Mouse (Mus musculus) limb, embryonic 10.5 days (tissue): ENCODE results near the gene Fbxo7. TPM values are rescaled to one million over a fixed set of nuclear protein-coding genes. Genes with fewer than 3 reads are reported as not detected.
"Not testable (repeated sequence)": the region's sequence is repeated elsewhere in the genome, so short reads cannot be mapped to it uniquely, and the experiment has no call there.

Source experiments
- DNase-seq: peaks from one replicate; pipeline ENCODE4 v3.0.0-alpha.2; 2017; ENCODE audit warnings: low spot score
- H3K27ac ChIP-seq: fragments of 300-500 bp; sonication (generic); 2 replicates; pipeline ENCODE4 v1.5.1; 2016; ENCODE audit warnings: mild to moderate bottlenecking
- H3K27me3 ChIP-seq: fragments of 300-500 bp; sonication (generic); 2 replicates; pipeline ENCODE4 v1.6.1; 2016; ENCODE audit warnings: low read depth, mild to moderate bottlenecking; ENCODE audit not compliant: poor library complexity, severe bottlenecking
- H3K36me3 ChIP-seq: fragments of 300-500 bp; sonication (generic); 2 replicates; pipeline ENCODE4 v1.6.1; 2016; ENCODE audit warnings: mild to moderate bottlenecking, moderate library complexity
- H3K4me1 ChIP-seq: fragments of 300-500 bp; sonication (generic); 2 replicates; pipeline ENCODE4 v1.6.1; 2016
- H3K4me3 ChIP-seq: fragments of 300-500 bp; sonication (generic); 2 replicates; pipeline ENCODE4 v1.5.1; 2016; ENCODE audit warnings: mild to moderate bottlenecking, moderate library complexity
- H3K9me3 ChIP-seq: fragments of 300-500 bp; sonication (generic); replicated peaks from 2 replicates; pipeline ENCODE4 v1.6.1; 2016; ENCODE audit warnings: mild to moderate bottlenecking
- WGBS: fragments of 180-500 bp; shearing (Covaris S2); methylation state at CpG from one replicate; pipeline ENCODE4 v1.1.7; 2016; 5-methylcytosine and 5-hydroxymethylcytosine counted together
- polyA plus RNA-seq: library from polyadenylated mRNA; unstranded; fragments of >200 nt; fragmentation: Nextera tagmentation; extraction: Ambion mirVana; gene quantifications from 2 replicates; pipeline ENCODE4 v1.2.1, GENCODE M21; 2016

Fbxo7 gene
- polyA plus RNA-seq, 1 experiment from 2014 or later, result 20.1 TPM

- no peaks in the 10 kb centered on the region for H3K9me3 ChIP-seq
- 37% methylated on average over 5 of the region's 5 CpGs for WGBS
- H3K27ac ChIP-seq, result no peak overlapping the region
- no peak overlapping the region for H3K4me3 ChIP-seq
- no peaks in the 10 kb centered on the region for H3K36me3 ChIP-seq
- H3K4me1 ChIP-seq, result peaks cover 13% of the 10 kb centered on the region
- H3K27me3 ChIP-seq, result no peaks in the 10 kb centered on the region
- no peak for DNase-seq
These were observed 3.0 kb upstream of the Fbxo7 start for GRCm38 (mm10) chr10:86018813-86019212.

DNA sequence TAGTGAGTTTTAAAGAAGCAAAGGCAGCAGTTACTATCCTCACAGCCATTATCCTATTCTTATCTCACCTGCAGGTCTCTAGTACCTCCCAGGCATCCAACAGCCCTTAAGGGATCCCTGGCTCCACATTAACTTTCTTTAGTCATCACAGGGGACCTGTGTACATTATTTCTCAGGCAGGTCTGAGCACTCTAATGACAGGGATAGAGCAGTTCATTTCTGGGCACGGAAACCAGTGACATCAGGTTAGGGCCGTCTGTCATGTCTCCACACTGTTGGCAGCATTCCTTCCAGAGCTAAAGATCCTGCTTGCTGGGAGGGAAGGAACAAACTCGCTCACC lies 394 bp upstream of the Fbxo7 start:
- Histone ChIP-seq H3K36me3 (0 out of 2 replicates have a peak, but pooled peaks cover 5% of the 10 kb centered on the region), H3K9me3 (no peaks in the 10 kb centered on the region), H3K27ac (no peak overlapping the region), H3K4me3 (peak overlapping the region; percentile 76), H3K27me3 (no peaks in the 10 kb centered on the region), H3K4me1 (peaks cover 13% of the 10 kb centered on the region)
- DNase-seq, result no peak
- WGBS, result under 1% methylated on average over 3 of the region's 3 CpGs

DNA sequence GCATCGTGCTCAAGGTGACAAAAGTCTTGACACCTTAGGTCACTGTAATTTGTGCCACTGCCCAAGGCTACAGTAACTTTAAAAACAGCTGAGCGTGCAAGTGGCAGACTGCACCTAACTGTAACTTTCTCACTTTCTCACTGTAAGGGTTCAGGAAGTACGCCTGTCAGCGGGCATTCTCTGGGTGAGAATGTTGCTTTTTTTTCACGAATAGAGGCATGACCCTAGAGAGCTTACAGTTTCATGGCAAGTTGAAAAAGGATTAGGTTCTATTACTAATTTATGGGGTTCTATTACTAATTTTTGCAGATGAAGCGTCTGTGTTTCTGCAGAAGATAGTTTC lies 673 bp downstream of the Fbxo7 start:
- Histone ChIP-seq H3K4me1 (peaks cover 13% of the 10 kb centered on the region), H3K36me3 (0 out of 2 replicates have a peak, but pooled peaks cover 5% of the 10 kb centered on the region), H3K27ac (peak overlapping the region; percentile 94), H3K9me3 (no peaks in the 10 kb centered on the region), H3K4me3 (peak overlapping the region; percentile 76), H3K27me3 (no peaks in the 10 kb centered on the region)
- DNase-seq, result no peak
- 7% methylated on average over 6 of the region's 6 CpGs for WGBS

DNA sequence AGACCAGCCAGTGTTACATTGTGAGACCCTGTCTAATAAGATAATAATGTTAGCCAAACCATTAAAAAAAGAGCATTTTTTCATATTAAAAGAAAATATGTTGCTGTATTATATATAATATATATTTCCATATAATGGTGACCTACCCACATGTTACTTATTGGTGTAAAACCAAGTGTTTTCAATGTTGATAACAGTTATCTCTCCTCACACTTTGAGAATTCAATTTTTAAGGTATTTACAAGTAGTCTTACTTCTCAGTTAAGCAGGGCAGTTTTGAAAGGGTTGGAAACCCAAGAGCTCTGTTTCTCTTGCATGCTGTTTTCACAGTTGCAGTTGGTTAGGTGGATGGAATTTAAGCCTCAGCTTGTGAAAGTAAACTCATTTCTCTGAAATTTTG lies 1.4 kb downstream of the Fbxo7 start:
- DNase-seq, result no peak
- H3K27ac ChIP-seq, result no peak overlapping the region
- no peak overlapping the region for H3K4me3 ChIP-seq
- H3K9me3 ChIP-seq, result no peaks in the 10 kb centered on the region
- H3K4me1 ChIP-seq, result peaks cover 13% of the 10 kb centered on the region
- H3K27me3 ChIP-seq, result no peaks in the 10 kb centered on the region
- 0 out of 2 replicates have a peak, but pooled peaks cover 5% of the 10 kb centered on the region for H3K36me3 ChIP-seq

- no peak for DNase-seq
- Histone ChIP-seq H3K4me1 (peaks cover 13% of the 10 kb centered on the region), H3K27me3 (no peaks in the 10 kb centered on the region), H3K4me3 (no peak overlapping the region), H3K36me3 (peaks cover 18% of the 10 kb centered on the region), H3K9me3 (no peaks in the 10 kb centered on the region), H3K27ac (no peak overlapping the region)
- WGBS, result 86% methylated on average over 2 of the region's 2 CpGs
These were observed 4.1 kb downstream of the Fbxo7 start for GRCm38 (mm10) chr10:86025906-86026305.

DNA sequence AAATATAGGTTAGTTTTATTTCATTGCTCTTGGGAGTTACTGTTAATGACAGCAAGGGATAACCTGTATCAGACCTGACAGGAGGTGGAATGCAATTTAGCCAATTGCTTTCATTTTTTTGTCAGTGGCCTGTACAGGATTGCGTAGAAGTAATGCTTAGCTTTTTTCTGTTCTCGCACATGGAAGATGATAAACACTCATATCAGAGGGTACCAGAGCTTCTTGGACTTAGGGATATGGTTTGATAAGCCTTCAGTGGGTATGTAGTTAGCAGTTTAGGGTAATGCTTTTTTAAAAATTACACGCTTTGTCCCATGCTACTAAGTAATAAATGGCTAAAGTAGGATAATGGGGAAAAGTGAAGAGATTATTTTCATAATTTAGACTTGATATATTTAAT lies 4.6 kb downstream of the Fbxo7 start:
- Histone ChIP-seq H3K4me3 (no peak overlapping the region), H3K27me3 (no peaks in the 10 kb centered on the region), H3K9me3 (no peaks in the 10 kb centered on the region), H3K4me1 (peaks cover 12% of the 10 kb centered on the region), H3K27ac (no peak overlapping the region), H3K36me3 (peaks cover 22% of the 10 kb centered on the region)
- WGBS, result 95% methylated on average over 3 of the region's 3 CpGs
- DNase-seq, result no peak

- H3K9me3 ChIP-seq, DNase-seq, H3K4me3 ChIP-seq, H3K27me3 ChIP-seq, H3K27ac ChIP-seq, H3K4me1 ChIP-seq: not testable (repeated sequence)
- WGBS, result 80% methylated on average over 1 of the region's 1 CpGs
- peaks cover 22% of the 10 kb centered on the region for H3K36me3 ChIP-seq
These were observed 5.0 kb downstream of the Fbxo7 start for GRCm38 (mm10) chr10:86026807-86027206.

DNA sequence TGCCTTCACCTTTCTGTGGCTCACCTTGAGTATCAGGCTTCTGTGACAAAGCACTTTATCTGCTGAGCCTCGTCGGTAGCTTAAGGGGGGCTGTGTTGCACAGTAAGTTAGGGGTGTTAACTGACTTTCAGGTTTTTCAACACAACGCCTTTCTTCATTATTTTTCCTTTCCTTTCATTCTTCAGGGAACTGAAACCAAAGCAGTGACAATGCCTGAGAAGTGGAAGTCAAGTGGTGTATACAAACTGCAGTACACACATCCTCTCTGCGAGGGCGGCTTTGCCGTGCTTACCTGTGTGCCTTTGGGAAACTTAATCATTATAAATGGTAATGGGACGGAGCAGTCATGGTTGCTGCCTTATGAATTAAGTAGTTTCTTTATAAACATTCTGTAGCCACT lies 9.0 kb downstream of the Fbxo7 start:
- Histone ChIP-seq H3K9me3 (no peaks in the 10 kb centered on the region), H3K4me1 (peaks cover 11% of the 10 kb centered on the region), H3K4me3 (no peak overlapping the region), H3K27me3 (no peaks in the 10 kb centered on the region), H3K36me3 (peaks cover 23% of the 10 kb centered on the region), H3K27ac (no peak overlapping the region)
- WGBS, result 93% methylated on average over 7 of the region's 7 CpGs
- DNase-seq, result no peak

DNA sequence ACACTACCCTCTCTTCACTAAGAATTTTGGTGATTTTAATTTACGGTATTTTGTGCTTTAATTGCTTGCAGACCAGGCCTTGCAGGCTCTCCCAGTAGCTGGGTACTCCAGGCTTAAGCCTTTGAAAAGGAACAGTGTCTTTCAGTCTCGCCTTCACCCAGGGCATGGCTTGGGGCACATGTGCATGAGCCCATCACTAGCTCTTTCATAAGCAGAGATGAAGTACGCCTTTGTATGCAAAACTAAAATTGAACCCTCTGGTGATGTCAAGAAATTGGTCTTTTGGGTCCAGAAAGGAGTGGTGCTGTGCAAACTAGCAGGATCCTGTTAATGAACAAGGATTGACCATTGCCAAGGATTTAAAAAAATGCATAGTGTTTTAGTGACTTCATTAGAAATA lies 10.7 kb downstream of the Fbxo7 start:
- no peak overlapping the region for H3K27ac ChIP-seq
- DNase-seq, result no peak

DNA sequence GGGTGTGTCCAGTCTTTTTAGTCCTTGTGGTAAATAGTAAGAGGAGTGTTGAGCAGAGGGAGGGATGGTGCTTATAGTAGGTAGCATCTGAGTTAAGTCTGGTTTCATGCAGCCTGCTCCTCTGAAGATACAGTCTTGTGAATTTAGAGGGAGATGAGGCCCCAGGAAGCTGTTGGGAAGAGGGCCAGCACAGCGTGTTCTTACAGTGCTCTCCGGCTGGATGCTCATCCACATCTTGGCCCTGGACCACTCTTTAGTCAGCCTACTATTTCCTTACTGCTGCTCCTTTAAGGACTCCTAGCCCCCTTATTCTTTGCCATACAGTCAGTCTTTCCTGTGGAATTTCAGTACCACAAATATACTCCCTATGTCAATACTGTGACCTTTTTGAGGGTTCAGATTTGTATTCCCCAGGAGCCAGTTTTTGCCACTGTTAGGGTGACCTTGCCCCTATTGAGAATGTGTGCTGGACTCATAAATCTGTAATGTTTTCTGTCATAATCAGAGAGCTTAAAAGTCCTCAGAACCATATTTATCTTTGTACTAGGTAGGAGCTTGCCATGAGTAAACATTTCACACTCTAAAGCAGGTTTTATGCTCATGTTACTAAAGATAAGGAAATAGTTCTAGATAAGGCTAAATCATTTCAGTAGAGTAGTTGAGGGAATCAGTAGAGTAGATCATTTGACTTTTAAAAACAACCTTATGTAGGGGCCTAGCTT lies 12.4 kb downstream of the Fbxo7 start:
- Histone ChIP-seq H3K36me3 (peaks cover 31% of the 10 kb centered on the region), H3K27ac (no peak overlapping the region), H3K27me3 (no peaks in the 10 kb centered on the region), H3K4me1 (peaks cover 11% of the 10 kb centered on the region), H3K4me3 (no peak overlapping the region), H3K9me3 (no peaks in the 10 kb centered on the region)
- no peak for DNase-seq
- WGBS, result 98% methylated on average over 2 of the region's 2 CpGs

More for the DNA sequence above, 10.7 kb downstream of the Fbxo7 start:
- Histone ChIP-seq H3K4me3 (no peak overlapping the region), H3K27me3 (no peaks in the 10 kb centered on the region), H3K9me3 (no peaks in the 10 kb centered on the region), H3K4me1 (peaks cover 11% of the 10 kb centered on the region), H3K36me3 (peaks cover 28% of the 10 kb centered on the region)
- WGBS, result 69% methylated on average over 3 of the region's 3 CpGs

DNA sequence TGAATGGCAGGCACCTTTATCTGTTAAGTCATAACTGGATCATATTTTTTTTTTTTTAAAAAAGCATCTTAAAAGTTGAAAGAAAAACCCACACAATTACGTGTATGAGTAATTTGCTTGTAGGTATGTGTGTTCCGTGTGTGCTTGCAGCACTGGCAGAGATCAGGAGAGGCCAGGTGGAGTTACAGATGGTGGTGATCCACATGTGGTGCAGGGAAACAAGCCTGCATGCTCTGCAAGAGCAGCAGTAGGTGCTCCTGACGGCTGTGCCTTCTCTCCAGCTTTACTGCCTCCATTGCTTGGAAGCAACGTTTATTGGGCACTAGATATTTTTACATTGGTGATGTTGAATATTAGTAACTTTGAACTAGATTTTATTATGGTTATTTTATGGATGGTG lies 21.9 kb downstream of the Fbxo7 start:
- Histone ChIP-seq H3K27ac (no peak overlapping the region), H3K36me3 (peaks cover 32% of the 10 kb centered on the region)
- 87% methylated on average over 4 of the region's 4 CpGs for WGBS

DNA sequence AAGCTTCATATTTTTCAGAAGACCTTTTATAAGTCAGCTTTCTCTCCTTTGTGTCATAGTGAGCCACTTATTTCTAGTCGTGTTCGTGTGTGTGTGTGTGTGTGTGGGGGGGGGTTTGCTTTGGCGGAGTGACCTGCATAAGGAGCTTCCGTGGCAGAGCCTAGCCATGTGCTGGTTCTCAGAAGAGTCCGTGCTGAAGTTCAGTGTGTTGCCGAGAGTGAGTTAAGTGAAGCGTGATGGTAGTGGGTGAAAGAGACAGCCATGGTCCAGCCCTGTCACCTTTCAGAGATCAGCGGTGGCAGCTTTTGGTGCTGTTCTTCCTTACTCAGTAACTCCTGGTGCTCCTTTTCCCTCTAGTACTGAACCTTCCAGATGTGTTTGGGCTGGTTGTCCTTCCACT lies 22.3 kb downstream of the Fbxo7 start:
- H3K9me3 ChIP-seq, result no peaks in the 10 kb centered on the region
- peaks cover 32% of the 10 kb centered on the region for H3K36me3 ChIP-seq
- H3K4me1 ChIP-seq, result no peaks in the 10 kb centered on the region; the same call in 1 of the 2 replicates
- H3K4me3 ChIP-seq, result no peak overlapping the region
- no peak overlapping the region for H3K27ac ChIP-seq
- no peak for DNase-seq
- H3K27me3 ChIP-seq, result no peaks in the 10 kb centered on the region
- 92% methylated on average over 8 of the region's 8 CpGs for WGBS

More for the DNA sequence above, 21.9 kb downstream of the Fbxo7 start:
- Histone ChIP-seq H3K9me3 (no peaks in the 10 kb centered on the region), H3K4me1 (no peaks in the 10 kb centered on the region; the same call in 1 of the 2 replicates), H3K4me3 (no peak overlapping the region), H3K27me3 (no peaks in the 10 kb centered on the region)
- no peak for DNase-seq

GRCm38 (mm10) chr10:86046371-86046770 lies 24.6 kb downstream of the Fbxo7 start:
- Histone ChIP-seq H3K36me3 (peaks cover 30% of the 10 kb centered on the region), H3K27ac (no peak overlapping the region), H3K27me3 (no peaks in the 10 kb centered on the region), H3K4me3 (no peak overlapping the region), H3K9me3 (no peaks in the 10 kb centered on the region), H3K4me1 (no peaks in the 10 kb centered on the region; the same call in 1 of the 2 replicates)
- 92% methylated on average over 1 of the region's 1 CpGs for WGBS
- no peak for DNase-seq

DNA sequence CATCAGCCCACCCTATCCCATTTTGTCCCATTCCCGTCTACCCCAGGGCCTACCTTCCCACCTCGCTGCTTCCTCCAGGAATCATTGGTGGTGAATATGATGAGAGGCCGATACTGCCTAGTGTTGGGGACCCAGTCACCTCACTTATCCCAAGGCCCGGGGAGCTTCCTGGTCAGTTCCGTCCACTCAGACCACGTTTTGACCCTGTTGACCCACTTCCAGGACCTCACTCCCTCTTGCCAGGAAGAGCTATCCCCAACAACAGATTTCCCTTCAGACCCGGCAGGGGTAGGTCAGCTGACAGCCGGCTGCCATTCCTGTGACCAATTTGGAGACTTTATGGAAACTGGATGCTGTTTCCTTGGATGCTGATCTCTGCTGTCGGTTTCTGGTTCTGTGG lies 26.0 kb downstream of the Fbxo7 start:
- 91% methylated on average over 9 of the region's 9 CpGs for WGBS

More for the DNA sequence above, 26.0 kb downstream of the Fbxo7 start:
- Histone ChIP-seq H3K27ac (no peak overlapping the region), H3K9me3 (no peaks in the 10 kb centered on the region), H3K27me3 (no peaks in the 10 kb centered on the region), H3K4me3 (no peak overlapping the region), H3K4me1 (no peaks in the 10 kb centered on the region; the same call in 1 of the 2 replicates), H3K36me3 (peaks cover 28% of the 10 kb centered on the region)
- DNase-seq, result peak; percentile 19
